Mouse (Mus musculus): Measurements from ENCODE around the gene Smc1a. TPM values are rescaled to one million over a fixed set of nuclear protein-coding genes. Genes with fewer than 3 reads are reported as not detected.
A peak's percentile ranks its signal among the peaks of the same experiment; 100 is the strongest.

Gene Smc1a
- polyA plus RNA-seq (2014; fragmentation: Nextera tagmentation; extraction: Ambion mirVana), result 81.3 and 84.3 TPM in 2 replicates

GRCm38 (mm10) chrX:152016151-152017145, at the start of gene Smc1a, which contains the start of gene Ribc1:
Gene Smc1a (plus strand): TSS chrX:152016428.
Gene Ribc1 (minus strand): TSS chrX:152016295.
- H3K4me1 ChIP-seq (ENCODE audit: control insufficient read depth, insufficient read depth, low read length), result peaks cover 3% of the 10 kb centered on the region; the same call in 1 of the 2 replicates
- no peaks in the 10 kb centered on the region for H3K36me3 ChIP-seq (ENCODE audit: control insufficient read depth, insufficient read depth, low read length)
- H3K27ac ChIP-seq (ENCODE audit: low read depth, low read length), result peak within 1 kb of the TSS; percentile 87
- peak; percentile 96 for ATAC-seq (replicated peaks; ENCODE audit: insufficient number of reproducible peaks, low FRiP score, low TSS enrichment)
- peaks cover 7% of the 10 kb centered on the region; the same call in 1 of the 2 replicates for H3K27me3 ChIP-seq (ENCODE audit: control insufficient read depth, insufficient read depth, low read length)
- 12% methylated on average over 64 of the region's 64 CpGs for WGBS (ENCODE audit: insufficient replicate concordance)
- H3K4me2 ChIP-seq, result peak within 1 kb of the TSS; percentile 65
- peak within 1 kb of the TSS; percentile 57 for H3K4me3 ChIP-seq (ENCODE audit: low read depth, low read length)
- peak within 1 kb of the TSS; percentile 82 for H3K9ac ChIP-seq (ENCODE audit: low read depth, low read length)
- H3K9me3 ChIP-seq (replicated peaks; ENCODE audit: control insufficient read depth, low read length), result no peaks in the 10 kb centered on the region

GRCm38 (mm10) chrX:151999006-151999710, 17.1 kb upstream of the Smc1a start:
- Histone ChIP-seq H3K4me2 (no peak overlapping the region), H3K36me3 (ENCODE audit: control insufficient read depth, insufficient read depth, low read length) (no peaks in the 10 kb centered on the region), H3K27me3 (ENCODE audit: control insufficient read depth, insufficient read depth, low read length) (peaks cover 23% of the 10 kb centered on the region), H3K4me1 (ENCODE audit: control insufficient read depth, insufficient read depth, low read length) (no peaks in the 10 kb centered on the region), H3K27ac (ENCODE audit: low read depth, low read length) (no peak overlapping the region), H3K9me3 (replicated peaks; ENCODE audit: control insufficient read depth, low read length) (no peaks in the 10 kb centered on the region), H3K4me3 (ENCODE audit: low read depth, low read length) (no peak overlapping the region), H3K9ac (ENCODE audit: low read depth, low read length) (no peak overlapping the region)
- 63% methylated on average over 4 of the region's 4 CpGs for WGBS (ENCODE audit: insufficient replicate concordance)
- no peak for ATAC-seq (replicated peaks; ENCODE audit: insufficient number of reproducible peaks, low FRiP score, low TSS enrichment)

GRCm38 (mm10) chrX:152001182-152001684, 15.0 kb upstream of the Smc1a start:
- Histone ChIP-seq H3K4me1 (ENCODE audit: control insufficient read depth, insufficient read depth, low read length) (no peaks in the 10 kb centered on the region), H3K36me3 (ENCODE audit: control insufficient read depth, insufficient read depth, low read length) (no peaks in the 10 kb centered on the region), H3K9ac (ENCODE audit: low read depth, low read length) (peak overlapping the region; percentile 49; the same call in 1 of the 2 replicates), H3K27ac (ENCODE audit: low read depth, low read length) (peak overlapping the region; percentile 22; the same call in 1 of the 2 replicates), H3K9me3 (replicated peaks; ENCODE audit: control insufficient read depth, low read length) (no peaks in the 10 kb centered on the region), H3K4me2 (peak overlapping the region; percentile 54), H3K27me3 (ENCODE audit: control insufficient read depth, insufficient read depth, low read length) (peaks cover 22% of the 10 kb centered on the region), H3K4me3 (ENCODE audit: low read depth, low read length) (peak overlapping the region; percentile 51)
- no peak for ATAC-seq (replicated peaks; ENCODE audit: insufficient number of reproducible peaks, low FRiP score, low TSS enrichment)
- WGBS (ENCODE audit: insufficient replicate concordance), result 38% methylated on average over 9 of the region's 9 CpGs

GRCm38 (mm10) chrX:152001737-152002710, 14.2 kb upstream of the Smc1a start, which contains the start of gene Hsd17b10:
Gene Hsd17b10 (plus strand): TSS chrX:152001845.
- peak; percentile 95 for ATAC-seq (replicated peaks; ENCODE audit: insufficient number of reproducible peaks, low FRiP score, low TSS enrichment)
- Histone ChIP-seq H3K27me3 (ENCODE audit: control insufficient read depth, insufficient read depth, low read length) (peaks cover 23% of the 10 kb centered on the region), H3K36me3 (ENCODE audit: control insufficient read depth, insufficient read depth, low read length) (no peaks in the 10 kb centered on the region), H3K4me3 (ENCODE audit: low read depth, low read length) (peak within 1 kb of the TSS; percentile 51), H3K4me1 (ENCODE audit: control insufficient read depth, insufficient read depth, low read length) (no peaks in the 10 kb centered on the region), H3K9ac (ENCODE audit: low read depth, low read length) (peak within 1 kb of the TSS; percentile 64), H3K9me3 (replicated peaks; ENCODE audit: control insufficient read depth, low read length) (no peaks in the 10 kb centered on the region), H3K4me2 (peak within 1 kb of the TSS; percentile 73), H3K27ac (ENCODE audit: low read depth, low read length) (peak within 1 kb of the TSS; percentile 22; the same call in 1 of the 2 replicates)
- 21% methylated on average over 39 of the region's 41 CpGs for WGBS (ENCODE audit: insufficient replicate concordance)

GRCm38 (mm10) chrX:152002865-152003264, 13.4 kb upstream of the Smc1a start:
- ATAC-seq (replicated peaks; ENCODE audit: insufficient number of reproducible peaks, low FRiP score, low TSS enrichment), result no peak
- Histone ChIP-seq H3K27me3 (ENCODE audit: control insufficient read depth, insufficient read depth, low read length) (peaks cover 25% of the 10 kb centered on the region), H3K36me3 (ENCODE audit: control insufficient read depth, insufficient read depth, low read length) (no peaks in the 10 kb centered on the region), H3K4me3 (ENCODE audit: low read depth, low read length) (no peak overlapping the region), H3K27ac (ENCODE audit: low read depth, low read length) (no peak overlapping the region), H3K9ac (ENCODE audit: low read depth, low read length) (no peak overlapping the region), H3K9me3 (replicated peaks; ENCODE audit: control insufficient read depth, low read length) (no peaks in the 10 kb centered on the region), H3K4me1 (ENCODE audit: control insufficient read depth, insufficient read depth, low read length) (no peaks in the 10 kb centered on the region), H3K4me2 (peak overlapping the region; percentile 73)
- WGBS (ENCODE audit: insufficient replicate concordance), result 69% methylated on average over 2 of the region's 2 CpGs

GRCm38 (mm10) chrX:152007863-152008262, 8.4 kb upstream of the Smc1a start:
- Histone ChIP-seq H3K9ac (ENCODE audit: low read depth, low read length) (no peak overlapping the region), H3K27me3 (ENCODE audit: control insufficient read depth, insufficient read depth, low read length) (peaks cover 13% of the 10 kb centered on the region; the same call in 1 of the 2 replicates), H3K9me3 (replicated peaks; ENCODE audit: control insufficient read depth, low read length) (no peaks in the 10 kb centered on the region), H3K27ac (ENCODE audit: low read depth, low read length) (no peak overlapping the region), H3K4me3 (ENCODE audit: low read depth, low read length) (no peak overlapping the region), H3K4me1 (ENCODE audit: control insufficient read depth, insufficient read depth, low read length) (no peaks in the 10 kb centered on the region), H3K36me3 (ENCODE audit: control insufficient read depth, insufficient read depth, low read length) (no peaks in the 10 kb centered on the region), H3K4me2 (no peak overlapping the region)
- ATAC-seq (replicated peaks; ENCODE audit: insufficient number of reproducible peaks, low FRiP score, low TSS enrichment), result no peak
- 86% methylated on average over 1 of the region's 1 CpGs for whole genome bisulfite sequencing (ENCODE audit: insufficient replicate concordance)

GRCm38 (mm10) chrX:152015752-152016150, 477 bp upstream of the Smc1a start:
- H3K9me3 ChIP-seq (replicated peaks; ENCODE audit: control insufficient read depth, low read length), result no peaks in the 10 kb centered on the region

More at GRCm38 (mm10) chrX:152015752-152016150, 477 bp upstream of the Smc1a start:
- H3K4me3 ChIP-seq (ENCODE audit: low read depth, low read length), result peak overlapping the region; percentile 57
- peaks cover 9% of the 10 kb centered on the region; the same call in 1 of the 2 replicates for H3K27me3 ChIP-seq (ENCODE audit: control insufficient read depth, insufficient read depth, low read length)
- WGBS (ENCODE audit: insufficient replicate concordance), result 21% methylated on average over 11 of the region's 11 CpGs
- H3K4me1 ChIP-seq (ENCODE audit: control insufficient read depth, insufficient read depth, low read length), result peaks cover 3% of the 10 kb centered on the region; the same call in 1 of the 2 replicates
- H3K9ac ChIP-seq (ENCODE audit: low read depth, low read length), result peak overlapping the region; percentile 76
- peak overlapping the region; percentile 75 for H3K27ac ChIP-seq (ENCODE audit: low read depth, low read length)
- ATAC-seq (replicated peaks; ENCODE audit: insufficient number of reproducible peaks, low FRiP score, low TSS enrichment), result peak; percentile 9; the same call in 1 of the 2 replicates
- H3K4me2 ChIP-seq, result peak overlapping the region; percentile 62
- H3K36me3 ChIP-seq (ENCODE audit: control insufficient read depth, insufficient read depth, low read length), result no peaks in the 10 kb centered on the region
